Mouse (Mus musculus) C2C12 (cell line): ENCODE measurements around the gene Csf1. TPM values are rescaled to one million over a fixed set of nuclear protein-coding genes. Genes with fewer than 3 reads are reported as not detected.

Experiments used
- H3K27me3 ChIP-seq: one replicate; pipeline ENCODE4 v1.6.1; 2011; ENCODE audit not compliant: control insufficient read depth, insufficient read depth, insufficient read length
- H3K36me3 ChIP-seq: one replicate; pipeline ENCODE4 v1.6.1; 2011; ENCODE audit not compliant: control insufficient read depth, insufficient read depth
- H3K4me3 ChIP-seq: one replicate; pipeline ENCODE4 v1.5.1; 2011; ENCODE audit warnings: mild to moderate bottlenecking, control low read depth; ENCODE audit not compliant: poor library complexity, insufficient read depth, severe bottlenecking
- H3K79me2 ChIP-seq: one replicate; pipeline ENCODE4 v1.6.1; 2011; ENCODE audit not compliant: control insufficient read depth, insufficient read depth
- H3K79me3 ChIP-seq: one replicate; pipeline ENCODE4 v1.6.1; 2011; ENCODE audit warnings: low read depth, control low read depth
- H3ac ChIP-seq: one replicate; pipeline ENCODE3; 2011; ENCODE audit warnings: low read depth; ENCODE audit not compliant: control insufficient read depth, insufficient read length
- CEBPB ChIP-seq: IDR thresholded peaks from one replicate; pipeline ENCODE4 v1.6.1; 2011; ENCODE audit warnings: low read depth, mild to moderate bottlenecking, control low read depth, moderate library complexity
- CTCF ChIP-seq: IDR thresholded peaks from one replicate; pipeline ENCODE4 v1.5.1; 2011; ENCODE audit not compliant: control insufficient read depth, insufficient read depth, insufficient read length
- FOSL1 ChIP-seq: IDR thresholded peaks from one replicate; pipeline ENCODE4 v1.8.0; 2011; ENCODE audit warnings: mild to moderate bottlenecking, low read length; ENCODE audit not compliant: poor library complexity, insufficient read depth, severe bottlenecking
- MAX ChIP-seq: IDR thresholded peaks from one replicate; pipeline ENCODE4 v1.6.1; 2011; ENCODE audit warnings: mild to moderate bottlenecking, control low read depth
- MYOD1 ChIP-seq: IDR thresholded peaks from one replicate; pipeline ENCODE4 v1.6.1; 2011; ENCODE audit warnings: low read depth; ENCODE audit not compliant: control insufficient read depth, insufficient read length
- MYOG ChIP-seq: IDR thresholded peaks from one replicate; pipeline ENCODE4 v1.6.1; 2011; ENCODE audit not compliant: control insufficient read depth, insufficient read length; ENCODE audit errors: extremely low read depth
- USF1 ChIP-seq: IDR thresholded peaks from one replicate; pipeline ENCODE4 v1.6.1; 2011; ENCODE audit warnings: low read depth, mild to moderate bottlenecking, control low read depth, moderate library complexity
- polyA plus RNA-seq: library from polyadenylated mRNA; unstranded; fragments of >200 nt; fragmentation: generic; extraction: Trizol; gene quantifications from one replicate; pipeline ENCODE4 v1.2.1, GENCODE M21; 2012; ENCODE audit warnings: missing spikeins

The Csf1 gene
- polyA plus RNA-seq, 1 experiment = 169 TPM

GRCm38 (mm10) chr3:107802185-107802946 is 42.1 kb upstream of the Csf1 start:
- Histone ChIP-seq H3K79me3 (no peaks in the 10 kb centered on the region), H3K79me2 (no peaks in the 10 kb centered on the region), H3ac (peak overlapping the region; percentile 19), H3K36me3 (no peaks in the 10 kb centered on the region), H3K27me3 (no peaks in the 10 kb centered on the region), H3K4me3 (no peak overlapping the region)
- TF ChIP-seq USF1 (no peak), MAX (peak; percentile 31)

- no peaks in the 10 kb centered on the region for H3K79me2 ChIP-seq
- no peak overlapping the region for H3ac ChIP-seq
- H3K27me3 ChIP-seq = no peaks in the 10 kb centered on the region
- no peaks in the 10 kb centered on the region for H3K36me3 ChIP-seq
- no peak overlapping the region for H3K4me3 ChIP-seq
- H3K79me3 ChIP-seq = no peaks in the 10 kb centered on the region
- TF ChIP-seq MAX (no peak), CEBPB (no peak), USF1 (no peak), FOSL1 (no peak), MYOD1 (no peak)
Measured at GRCm38 (mm10) chr3:107798946-107799345, 38.7 kb upstream of the Csf1 start.

DNA sequence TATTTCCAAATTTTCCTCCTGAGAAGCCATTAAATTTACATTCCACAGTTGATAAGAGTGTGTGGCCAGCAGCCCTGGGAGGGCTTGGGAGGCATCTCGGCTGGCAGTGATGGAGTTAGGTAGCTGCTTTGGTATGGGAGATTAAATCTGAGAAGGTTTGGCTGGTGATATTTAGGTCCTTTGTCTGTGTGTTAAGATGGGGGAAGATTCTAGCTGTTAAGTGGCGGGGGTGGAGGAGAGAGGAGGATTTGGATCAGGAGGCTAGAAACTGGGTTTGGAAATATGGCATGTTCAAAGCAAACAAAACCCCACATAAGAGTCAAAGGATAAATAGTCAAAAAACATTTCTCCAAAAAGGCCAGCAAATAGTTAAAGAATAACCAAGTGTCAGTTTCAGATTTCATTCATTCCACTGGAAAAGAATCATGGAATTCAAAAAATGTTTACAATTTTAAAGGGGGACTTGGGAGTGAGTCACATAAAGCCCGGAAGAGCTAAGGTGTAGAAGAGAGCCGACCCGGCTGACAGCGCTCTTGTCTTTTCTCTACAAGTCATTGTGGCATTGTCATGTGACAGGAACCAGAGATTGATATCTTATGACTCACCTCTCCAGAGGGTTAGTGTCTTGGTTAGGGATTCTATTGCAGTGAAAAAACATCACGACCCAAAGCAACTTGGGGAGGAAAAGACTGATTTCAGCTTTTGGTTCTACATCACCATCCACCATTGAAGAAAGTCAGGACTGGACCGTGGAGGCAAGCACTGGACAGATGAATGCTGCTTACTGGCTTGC is 36.1 kb upstream of the Csf1 start:
- Histone ChIP-seq H3K4me3 (no peak overlapping the region), H3K36me3 (no peaks in the 10 kb centered on the region), H3K27me3 (no peaks in the 10 kb centered on the region), H3K79me2 (no peaks in the 10 kb centered on the region), H3K79me3 (no peaks in the 10 kb centered on the region), H3ac (peak overlapping the region; percentile 9)
- TF ChIP-seq CTCF (no peak), MYOG (no peak), MAX (no peak), CEBPB (peak; percentile 0), USF1 (peak; percentile 97), FOSL1 (peak; percentile 67), MYOD1 (no peak)

DNA sequence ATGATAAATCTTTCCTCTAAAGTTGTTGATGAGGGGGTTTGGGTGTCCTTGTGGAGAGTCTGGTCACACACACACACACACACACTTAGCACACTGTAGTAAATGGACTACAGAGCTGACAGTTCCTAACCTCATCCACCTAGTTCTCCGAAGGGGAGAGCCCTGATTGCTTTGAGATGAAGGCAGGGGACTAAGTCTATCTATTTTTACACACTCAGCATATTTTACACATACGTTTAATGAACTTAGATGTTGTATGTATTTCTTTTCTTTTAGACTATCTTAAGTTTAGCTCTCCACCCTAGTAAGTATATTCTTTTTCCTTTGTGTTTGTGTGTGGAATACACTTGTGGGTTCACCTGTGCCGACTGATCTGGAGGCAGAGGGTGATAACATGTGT is 34.6 kb upstream of the Csf1 start:
- no peaks in the 10 kb centered on the region for H3K79me3 ChIP-seq
- H3K79me2 ChIP-seq = no peaks in the 10 kb centered on the region
- TF ChIP-seq MYOG (no peak), CTCF (no peak), MAX (no peak), FOSL1 (no peak), MYOD1 (no peak), CEBPB (no peak), USF1 (no peak)
- H3K27me3 ChIP-seq = no peaks in the 10 kb centered on the region
- H3K36me3 ChIP-seq = no peaks in the 10 kb centered on the region
- no peak overlapping the region for H3ac ChIP-seq
- no peak overlapping the region for H3K4me3 ChIP-seq

- no peak for TF ChIP-seq CTCF
- no peak for TF ChIP-seq FOSL1
- peak; percentile 45 for TF ChIP-seq MYOD1
- TF ChIP-seq MYOG = no peak
- peak; percentile 23 for TF ChIP-seq MAX
- TF ChIP-seq USF1 = no peak
- peak; percentile 97 for TF ChIP-seq CEBPB
- Histone ChIP-seq H3K27me3 (no peaks in the 10 kb centered on the region), H3K79me3 (no peaks in the 10 kb centered on the region), H3K36me3 (no peaks in the 10 kb centered on the region), H3ac (peak overlapping the region; percentile 34), H3K4me3 (no peak overlapping the region), H3K79me2 (no peaks in the 10 kb centered on the region)
Measured at GRCm38 (mm10) chr3:107793300-107794201, 33.3 kb upstream of the Csf1 start.
